Mouse (Mus musculus) Patski (cell line): ENCODE data around the gene Gm16253. TPM values are rescaled to one million over a fixed set of nuclear protein-coding genes. Genes with fewer than 3 reads are reported as not detected.
A peak's percentile ranks its signal among the peaks of the same experiment; 100 is the strongest.

Experiments
- ATAC-seq: fragments of 100-300 bp; one replicate; pipeline ENCODE4 v1.8.0; 2021
- CTCF ChIA-PET: fragments of 350-600 bp; sonication (Branson Sonifier 250); formaldehyde crosslinking; loops from one replicate; lab custom pipeline; 2022; ENCODE audit warnings: inconsistent platforms; lab: Charles Lee
- POLR2A ChIA-PET: fragments of 350-600 bp; sonication (Branson Sonifier 250); formaldehyde crosslinking; loops from one replicate; lab custom pipeline; 2022; ENCODE audit warnings: antibody characterized with exemption, inconsistent platforms; lab: Charles Lee
- DNase-seq: peaks from one replicate; pipeline ENCODE4 v3.0.0-alpha.2; 2011; ENCODE audit warnings: low read depth, low spot score
- H3K27me3 ChIP-seq: fragments of 371-371 bp; one replicate; pipeline ENCODE4 v1.5.1; 2021
- CTCF ChIP-seq: fragments of 100-300 bp; IDR thresholded peaks from one replicate; pipeline ENCODE4 v1.5.1; 2021
- in situ Hi-C: fragments of 300-500 bp; cut with MboI; formaldehyde crosslinking; loops from 3 replicates; pipeline ENCODE4 v1.11.1; 2018; ENCODE audit warnings: low pct_unique_long_range_greater_than_20kb, mixed read lengths
- polyA plus RNA-seq: library from polyadenylated mRNA; unstranded; gene quantifications from one replicate; pipeline ENCODE4 v1.2.3, GENCODE M21; 2021

Gene Gm16253
- polyA plus RNA-seq, 1 experiment from 2014 or later, result 1.9 TPM

- no peaks in the 10 kb centered on the region for H3K27me3 ChIP-seq
- ChIA-PET CTCF (interaction anchor here (1.1 to 11.5 kb wide), 7 partner anchors 12 to 131 kb away, joined by 3 to 312 read pairs (median 5); partner anchors contain the start of genes Lix1l, Nudt17 and Txnip), POLR2A (interaction anchor here (0.8 to 3.5 kb wide), 8 partner anchors 12 to 53 kb away, joined by 3 to 44 read pairs (median 5); partner anchors contain the start of gene Txnip)
- in situ Hi-C loops, result no loop called here
- ATAC-seq, result no peak
- DNase-seq, result no peak
- no peak for TF ChIP-seq CTCF
Measured at GRCm38 (mm10) chr3:96577566-96577965, 782 bp downstream of the Gm16253 start.

DNA sequence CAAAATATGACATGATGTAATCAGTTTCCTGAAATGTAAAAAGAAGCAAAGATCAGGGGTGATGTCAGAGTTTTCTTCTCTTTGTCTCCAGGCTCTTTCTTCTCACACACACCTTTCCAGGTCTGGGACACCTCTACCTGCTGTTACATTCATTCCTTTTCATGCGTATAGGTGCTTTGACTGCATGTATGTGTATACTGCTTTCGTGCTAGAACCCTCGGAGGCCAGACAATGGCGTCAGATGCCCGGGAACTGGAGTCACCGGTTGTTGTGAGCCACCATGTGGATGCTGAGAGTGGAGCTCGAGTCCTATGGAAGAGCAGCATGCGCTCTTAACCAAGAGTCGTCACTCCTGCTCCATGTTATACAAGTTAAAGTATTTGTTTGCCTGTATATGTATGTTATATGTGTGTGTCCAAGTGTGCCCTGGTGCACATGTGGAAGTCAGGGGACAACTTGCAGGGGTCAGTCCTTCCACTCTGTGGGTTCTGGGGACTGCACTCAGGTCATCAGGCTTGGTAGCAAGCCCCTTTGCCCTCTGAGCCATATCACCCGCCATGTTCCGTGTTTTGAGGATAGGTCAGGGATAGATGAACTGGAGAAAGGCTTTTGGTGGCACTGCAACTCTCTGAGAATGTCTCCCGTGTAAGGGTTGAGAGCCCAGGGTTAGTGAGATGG, 1.9 kb downstream of the Gm16253 start:
- no peak for DNase-seq
- no peaks in the 10 kb centered on the region for H3K27me3 ChIP-seq
- POLR2A ChIA-PET, result interaction anchor here (3.5 kb wide), 1 partner anchor 22 kb away, joined by 44 read pairs; the partner anchor contains the start of gene Txnip
- CTCF ChIA-PET, result interaction anchor here (1.2 to 11.5 kb wide), 4 partner anchors 12 to 61 kb away, joined by 4 to 312 read pairs (median 30); partner anchors contain the start of genes Polr3gl and Txnip
- ATAC-seq, result no peak
- no peak for TF ChIP-seq CTCF
- in situ Hi-C loops, result no loop called here

- ATAC-seq (no peak), DNase-seq (no peak)
- ChIA-PET CTCF (interaction anchor here (0.7 to 11.5 kb wide), 20 partner anchors 8 to 301 kb away, joined by 3 to 312 read pairs (median 6); partner anchors contain the start of genes Itga10, Lix1l, Polr3gl and Txnip), POLR2A (interaction anchor here (0.7 to 1.6 kb wide), 2 partner anchors 20 to 36 kb away, joined by 5 to 15 read pairs; partner anchors contain the start of gene Txnip)
- in situ Hi-C loops, result no loop called here
- H3K27me3 ChIP-seq, result no peaks in the 10 kb centered on the region
- TF ChIP-seq CTCF, result no peak
Measured at GRCm38 (mm10) chr3:96579239-96579750, 2.5 kb downstream of the Gm16253 start.

DNA sequence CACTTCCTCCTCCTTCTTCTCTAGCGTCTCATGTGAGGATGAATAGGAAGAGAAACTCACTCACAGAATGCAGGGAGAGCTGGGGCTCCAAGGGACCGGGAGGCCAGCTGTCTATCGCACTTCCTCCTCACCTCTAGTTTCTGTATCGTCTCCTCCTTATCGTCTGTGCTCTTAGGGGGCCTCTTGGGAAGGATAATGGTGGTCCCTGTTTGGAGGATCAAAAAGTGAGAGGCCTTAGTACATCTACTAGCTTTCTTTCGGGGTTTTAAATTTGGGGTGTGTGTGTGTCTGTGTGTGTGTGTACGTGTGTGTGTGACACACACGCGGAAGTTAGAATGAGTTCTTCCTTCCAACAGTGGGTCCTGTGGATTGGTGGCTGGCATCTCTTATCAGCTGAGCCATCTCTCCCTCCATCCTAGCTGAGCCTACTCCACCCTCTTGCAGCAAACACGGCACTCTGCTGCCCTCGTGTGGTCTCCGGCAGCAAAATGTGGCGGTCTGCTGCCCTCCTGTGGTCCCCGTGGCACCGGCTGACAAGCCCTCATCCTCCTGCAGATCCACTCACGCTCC, 3.2 kb downstream of the Gm16253 start:
- CTCF ChIA-PET, result interaction anchor here (0.6 to 11.5 kb wide), 29 partner anchors 9 to 302 kb away, joined by 3 to 312 read pairs (median 6); partner anchors contain the start of genes Itga10, Lix1l, Pias3 and Polr3gl
- in situ Hi-C loops, result loop anchor here (5.0 kb wide), 1 partner anchor 38 kb away; no protein-coding TSS in a partner anchor
- no peaks in the 10 kb centered on the region for H3K27me3 ChIP-seq
- no peak for TF ChIP-seq CTCF
- DNase-seq (no peak), ATAC-seq (peak; percentile 46)
- POLR2A ChIA-PET, result interaction anchor here (0.7 to 1.6 kb wide), 6 partner anchors 14 to 122 kb away, joined by 3 to 15 read pairs (median 4); partner anchors contain the start of genes Polr3gl and Txnip

DNA sequence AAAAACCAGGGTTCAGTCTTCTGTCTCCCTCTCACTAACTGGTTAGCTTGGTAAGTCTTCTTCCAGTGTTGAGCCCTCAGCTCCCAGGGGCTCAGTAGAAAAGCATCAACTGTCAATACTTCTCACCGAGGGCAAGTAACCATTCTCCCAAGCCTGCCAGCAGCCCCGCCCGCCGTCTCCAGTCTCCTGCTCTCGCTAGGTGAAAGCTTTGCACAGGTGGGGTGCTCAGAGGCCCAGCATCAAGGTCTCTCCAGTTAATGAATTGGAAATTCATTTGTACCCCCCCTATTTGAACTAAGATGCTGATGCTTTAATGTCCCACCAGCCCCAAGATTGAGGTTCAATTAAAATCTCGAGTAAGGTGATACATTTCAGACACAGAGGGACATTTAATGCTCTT, 4.4 kb downstream of the Gm16253 start:
- TF ChIP-seq CTCF, result no peak
- ChIA-PET CTCF (interaction anchor here (1.2 to 11.5 kb wide), 12 partner anchors 10 to 303 kb away, joined by 3 to 312 read pairs (median 10); partner anchors contain the start of genes Itga10, Lix1l, Pias3 and Polr3gl), POLR2A (interaction anchor here (0.7 to 1.3 kb wide), 2 partner anchors 13 to 126 kb away, joined by 3 read pairs; partner anchors contain the start of gene Polr3gl)
- in situ Hi-C loops, result loop anchor here (5.0 kb wide), 1 partner anchor 39 kb away; no protein-coding TSS in a partner anchor
- DNase-seq (no peak), ATAC-seq (no peak)
- no peaks in the 10 kb centered on the region for H3K27me3 ChIP-seq

DNA sequence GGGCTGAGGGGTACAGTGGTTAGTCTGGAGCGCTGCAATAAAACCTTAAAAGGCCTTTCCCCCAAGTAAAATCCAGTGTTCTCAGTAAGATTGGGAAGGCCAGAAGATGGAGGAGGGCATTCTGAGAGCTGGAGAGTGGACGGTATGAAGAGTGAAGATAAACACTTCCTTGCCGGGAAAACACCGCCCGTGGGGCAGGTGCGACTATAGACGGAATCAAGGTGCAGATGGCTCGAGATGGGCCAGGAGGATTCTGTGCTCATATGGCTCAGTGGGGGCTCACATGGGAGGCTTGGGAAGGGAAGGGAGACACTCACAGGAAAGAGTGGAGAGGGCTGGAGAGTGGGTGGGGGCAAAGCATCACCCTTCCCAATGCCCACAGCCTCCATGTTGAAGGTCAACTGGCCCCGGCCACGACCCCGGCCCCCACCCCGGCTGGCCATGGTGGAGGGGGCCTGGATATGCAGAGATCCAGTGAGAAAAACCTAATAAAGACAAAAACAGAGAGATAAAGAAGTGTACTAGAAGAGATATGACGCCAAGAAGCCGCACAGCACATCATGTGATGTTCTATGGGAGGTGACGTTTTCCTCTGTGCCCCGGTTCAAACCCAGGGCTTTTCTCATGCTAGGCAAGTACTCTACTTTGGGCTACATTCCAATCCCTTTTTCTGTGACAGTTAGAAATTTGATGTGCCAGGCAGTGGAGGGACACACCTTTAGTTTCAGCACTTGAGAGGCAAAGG, 5.2 kb downstream of the Gm16253 start:
- POLR2A ChIA-PET, result interaction anchor here (0.9 kb wide), 1 partner anchor 31 kb away, joined by 8 read pairs; no protein-coding TSS in a partner anchor
- no peak for DNase-seq
- TF ChIP-seq CTCF, result no peak
- CTCF ChIA-PET, result interaction anchor here (1.2 to 11.5 kb wide), 4 partner anchors 33 to 114 kb away, joined by 3 to 312 read pairs (median 21); partner anchors contain the start of genes Itga10, Pias3 and Txnip
- ATAC-seq, result no peak
- in situ Hi-C loops, result loop anchor here (5.0 kb wide), 1 partner anchor 40 kb away; no protein-coding TSS in a partner anchor
- no peaks in the 10 kb centered on the region for H3K27me3 ChIP-seq

DNA sequence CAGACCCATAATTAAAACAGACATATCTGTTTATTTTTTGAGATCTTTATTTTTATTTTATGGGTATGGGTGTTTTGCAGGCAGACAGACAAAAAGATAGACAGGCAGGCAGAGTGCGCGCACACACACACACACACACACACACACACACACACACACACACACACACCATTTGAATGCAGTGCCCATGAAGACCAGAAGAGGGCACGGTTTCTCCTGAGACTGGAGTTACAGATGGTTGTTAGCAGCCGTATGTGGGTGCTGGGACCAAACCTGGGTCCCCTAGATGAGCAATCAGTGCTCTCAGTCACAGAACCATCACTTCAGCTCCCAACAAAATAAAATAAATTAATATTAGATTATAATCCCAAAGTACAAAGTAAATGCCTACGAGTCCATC, 6.6 kb downstream of the Gm16253 start:
- ChIA-PET CTCF (interaction anchor here (1.2 to 11.5 kb wide), 2 partner anchors 35 to 62 kb away, joined by 3 to 312 read pairs; partner anchors contain the start of genes Itga10 and Txnip), POLR2A (interaction anchor here (1.3 kb wide), 1 partner anchor 9 kb away, joined by 5 read pairs; no protein-coding TSS in a partner anchor)

GRCm38 (mm10) chr3:96590657-96591056, 13.9 kb downstream of the Gm16253 start:
- H3K27me3 ChIP-seq, result no peaks in the 10 kb centered on the region
- CTCF ChIA-PET, result interaction anchor here (2.2 to 2.8 kb wide), 3 partner anchors 11 to 88 kb away, joined by 5 to 15 read pairs (median 7); partner anchors contain the start of gene Gm16253
- in situ Hi-C loops, result no loop called here
- POLR2A ChIA-PET, result interaction anchor here (1.3 kb wide), 1 partner anchor 14 kb away, joined by 3 read pairs; the partner anchor contains the start of gene Gm16253
- ATAC-seq, result no peak
- no peak for TF ChIP-seq CTCF
- DNase-seq, result no peak

More for the DNA sequence above, 6.6 kb downstream of the Gm16253 start:
- no peak for TF ChIP-seq CTCF
- H3K27me3 ChIP-seq, result no peaks in the 10 kb centered on the region
- no peak for DNase-seq
- in situ Hi-C loops, result loop anchor here (5.0 kb wide), 1 partner anchor 41 kb away; no protein-coding TSS in a partner anchor
- no peak for ATAC-seq

GRCm38 (mm10) chr3:96593374-96593773, 16.6 kb downstream of the Gm16253 start:
- DNase-seq (no peak), ATAC-seq (no peak)
- H3K27me3 ChIP-seq, result no peaks in the 10 kb centered on the region
- CTCF ChIA-PET, result interaction anchor here (0.7 to 2.7 kb wide), 13 partner anchors 8 to 80 kb away, joined by 3 to 26 read pairs (median 5); partner anchors contain the start of genes Gm16253 and Rbm8a
- TF ChIP-seq CTCF, result no peak
- in situ Hi-C loops, result no loop called here
- POLR2A ChIA-PET, result interaction anchor here (0.6 to 1.5 kb wide), 5 partner anchors 8 to 37 kb away, joined by 3 to 5 read pairs (median 4); partner anchors contain the start of gene Txnip
